Mouse (Mus musculus) activated CD4-positive, CD25-positive, alpha-beta regulatory T cell (primary cell): Measurements from ENCODE around the gene Axin2. TPM values are rescaled to one million over a fixed set of nuclear protein-coding genes. Genes with fewer than 3 reads are reported as not detected.

ENCODE experiments used
- polyA plus RNA-seq, 2 experiments: library from polyadenylated mRNA; unstranded; fragments of 100-300 nt; shearing (Covaris generic); gene quantifications; one replicate each; pipeline ENCODE4 v1.2.1; 2017

The Axin2 gene
- 1 to 10 TPM; 7.8 to 8.9 TPM for polyA plus RNA-seq

DNA sequence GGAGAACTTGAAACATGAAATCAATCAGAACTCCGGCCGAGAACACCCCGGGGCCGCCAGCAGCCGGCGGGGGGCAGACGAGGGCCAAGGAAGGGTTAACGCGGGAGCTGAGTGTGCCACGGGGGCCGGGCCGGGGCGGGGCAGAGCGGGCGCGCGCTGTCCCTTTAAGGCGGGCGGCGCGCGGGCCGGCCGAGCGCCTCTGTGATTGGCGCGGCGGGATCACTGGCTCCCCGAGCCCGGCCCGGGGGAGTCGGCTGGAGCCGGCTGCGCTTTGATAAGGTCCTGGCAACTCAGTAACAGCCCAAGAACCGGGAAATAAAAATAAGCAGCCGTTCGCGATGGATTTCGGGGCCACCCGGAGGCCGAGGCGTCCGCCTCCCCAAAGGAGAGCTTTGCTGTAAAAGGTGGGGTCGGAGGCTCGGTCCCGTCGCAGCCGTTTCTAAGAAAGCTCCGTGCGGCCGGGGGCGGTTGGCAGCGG, at the start of gene Axin2:
Axin2 (plus strand) TSS at position 192 of the 478 bp plus-strand sequence.

Other genes starting within 250 kb of the Axin2 start
- gene E030025P04Rik, start 224.0 kb downstream of the Axin2 start, polyA plus RNA-seq: not detected